Mouse (Mus musculus): ENCODE results near the gene Wnt2.

- TF ChIP-seq CTCF (IDR thresholded peaks at IDR 0.05; ENCODE audit: borderline replicate concordance, extremely low read depth, insufficient read depth, insufficient read length): no peak
- no peak for TF ChIP-seq POLR2A (IDR thresholded peaks at IDR 0.05; ENCODE audit: borderline replicate concordance, extremely low read depth, insufficient read depth, insufficient read length, poor library complexity, severe bottlenecking)
These were observed 1.2 kb upstream of the Wnt2 start for GRCm38 (mm10) chr6:18031509-18032010.

All from brain, embryonic 14.5 days (tissue).